Mouse (Mus musculus) liver, embryonic 12.5 days (tissue): ENCODE measurements around the gene Primpol. TPM values are rescaled to one million over a fixed set of nuclear protein-coding genes. Genes with fewer than 3 reads are reported as not detected.
A peak's percentile ranks its signal among the peaks of the same experiment; 100 is the strongest.

Experiments used
- ATAC-seq: fragments of 200-750 bp; cut with Nextera tagmentation; 2 replicates; pipeline ENCODE4 v1.8.0; 2017; ENCODE audit warnings: moderate number of reproducible peaks, mild to moderate bottlenecking, moderate library complexity
- H3K27ac ChIP-seq: fragments of 300-500 bp; sonication (generic); 2 replicates; pipeline ENCODE4 v1.5.1; 2016; ENCODE audit warnings: mild to moderate bottlenecking
- H3K27me3 ChIP-seq: fragments of 300-500 bp; sonication (generic); replicated peaks from 2 replicates; pipeline ENCODE4 v1.6.1; 2016; ENCODE audit warnings: mild to moderate bottlenecking, moderate library complexity
- H3K36me3 ChIP-seq: fragments of 300-500 bp; sonication (generic); 2 replicates; pipeline ENCODE4 v1.6.1; 2016; ENCODE audit warnings: mild to moderate bottlenecking, moderate library complexity
- H3K4me1 ChIP-seq: fragments of 300-500 bp; sonication (generic); 2 replicates; pipeline ENCODE4 v1.6.1; 2016
- H3K4me2 ChIP-seq: fragments of 300-500 bp; sonication (generic); 2 replicates; pipeline ENCODE4 v1.6.1; 2016; ENCODE audit warnings: mild to moderate bottlenecking, moderate library complexity
- H3K4me3 ChIP-seq: fragments of 300-500 bp; sonication (generic); 2 replicates; pipeline ENCODE4 v1.5.1; 2016; ENCODE audit warnings: mild to moderate bottlenecking, moderate library complexity
- H3K9ac ChIP-seq: fragments of 300-500 bp; sonication (generic); 2 replicates; pipeline ENCODE4 v1.6.1; 2016; ENCODE audit warnings: mild to moderate bottlenecking, moderate library complexity
- H3K9me3 ChIP-seq: fragments of 300-500 bp; sonication (generic); replicated peaks from 2 replicates; pipeline ENCODE4 v1.6.1; 2016; ENCODE audit warnings: mild to moderate bottlenecking, moderate library complexity
- WGBS: fragments of 180-500 bp; shearing (Covaris S2); methylation state at CpG from one replicate; pipeline ENCODE4 v1.1.7; 2016; ENCODE audit not compliant: insufficient replicate concordance; 5-methylcytosine and 5-hydroxymethylcytosine counted together
- polyA plus RNA-seq: library from polyadenylated mRNA; unstranded; fragments of >200 nt; fragmentation: Nextera tagmentation; extraction: Ambion mirVana; gene quantifications from 2 replicates; pipeline ENCODE4 v1.2.1, GENCODE M21; 2016

Gene Primpol
- polyA plus RNA-seq, 1 experiment from 2014 or later = 13.1 TPM

- peaks cover 53% of the 10 kb centered on the region for H3K4me1 ChIP-seq
- ATAC-seq = no peak
- peaks cover 32% of the 10 kb centered on the region for H3K36me3 ChIP-seq
These were observed 8.2 kb upstream of the Primpol start for GRCm38 (mm10) chr8:46625166-46625565.

GRCm38 (mm10) chr8:46622446-46623270 lies 5.6 kb upstream of the Primpol start:
- Histone ChIP-seq H3K36me3 (peaks cover 12% of the 10 kb centered on the region; the same call in 1 of the 2 replicates), H3K27me3 (no peaks in the 10 kb centered on the region), H3K9me3 (no peaks in the 10 kb centered on the region), H3K27ac (no peak overlapping the region), H3K9ac (no peak overlapping the region), H3K4me3 (no peak overlapping the region), H3K4me1 (peaks cover 65% of the 10 kb centered on the region), H3K4me2 (no peak overlapping the region)
- no peak for ATAC-seq
- WGBS = 84% methylated on average over 9 of the region's 9 CpGs

More at GRCm38 (mm10) chr8:46625166-46625565, 8.2 kb upstream of the Primpol start:
- Histone ChIP-seq H3K27me3 (no peaks in the 10 kb centered on the region), H3K27ac (peak overlapping the region; percentile 25; the same call in 1 of the 2 replicates), H3K9me3 (no peaks in the 10 kb centered on the region), H3K4me3 (no peak overlapping the region), H3K9ac (no peak overlapping the region), H3K4me2 (no peak overlapping the region; the same call in 1 of the 2 replicates)
- WGBS = 16% methylated on average over 1 of the region's 1 CpGs

GRCm38 (mm10) chr8:46618639-46619320 lies 1.8 kb upstream of the Primpol start:
- H3K27ac ChIP-seq = peak overlapping the region; percentile 83; the same call in 1 of the 2 replicates
- 7% methylated on average over 10 of the region's 10 CpGs for WGBS
- peak overlapping the region; percentile 96 for H3K4me2 ChIP-seq
- no peaks in the 10 kb centered on the region for H3K9me3 ChIP-seq
- no peaks in the 10 kb centered on the region for H3K27me3 ChIP-seq
- peak overlapping the region; percentile 83 for H3K4me3 ChIP-seq
- H3K36me3 ChIP-seq = peaks cover 7% of the 10 kb centered on the region; the same call in 1 of the 2 replicates
- no peak for ATAC-seq
- H3K9ac ChIP-seq = peak overlapping the region; percentile 90
- H3K4me1 ChIP-seq = peaks cover 57% of the 10 kb centered on the region

- H3K36me3 ChIP-seq = peaks cover 5% of the 10 kb centered on the region; the same call in 1 of the 2 replicates
- H3K4me1 ChIP-seq = peaks cover 58% of the 10 kb centered on the region
- peak overlapping the region; percentile 83 for H3K27ac ChIP-seq
- no peaks in the 10 kb centered on the region for H3K9me3 ChIP-seq
- H3K9ac ChIP-seq = peak overlapping the region; percentile 90
- no peaks in the 10 kb centered on the region for H3K27me3 ChIP-seq
- H3K4me2 ChIP-seq = peak overlapping the region; percentile 96
- ATAC-seq = peak; percentile 61
- WGBS = under 1% methylated on average over 38 of the region's 38 CpGs
- H3K4me3 ChIP-seq = peak overlapping the region; percentile 83
These were observed 943 bp upstream of the Primpol start for GRCm38 (mm10) chr8:46617690-46618620.

- Histone ChIP-seq H3K9ac (peak overlapping the region; percentile 72), H3K4me2 (peak overlapping the region; percentile 96), H3K27me3 (no peaks in the 10 kb centered on the region), H3K9me3 (no peaks in the 10 kb centered on the region), H3K4me1 (peaks cover 58% of the 10 kb centered on the region), H3K36me3 (peaks cover 7% of the 10 kb centered on the region; the same call in 1 of the 2 replicates), H3K4me3 (peak overlapping the region; percentile 83), H3K27ac (peak overlapping the region; percentile 83)
- ATAC-seq = no peak
- WGBS = 21% methylated on average over 8 of the region's 8 CpGs
These were observed 1.1 kb downstream of the Primpol start for GRCm38 (mm10) chr8:46615936-46616335.

GRCm38 (mm10) chr8:46613377-46613776 lies 3.6 kb downstream of the Primpol start:
- 78% methylated on average over 4 of the region's 4 CpGs for WGBS

GRCm38 (mm10) chr8:46612913-46613312 lies 4.1 kb downstream of the Primpol start:
- Histone ChIP-seq H3K36me3 (peaks cover 28% of the 10 kb centered on the region), H3K9me3 (no peaks in the 10 kb centered on the region), H3K9ac (no peak overlapping the region), H3K4me2 (no peak overlapping the region), H3K27ac (no peak overlapping the region), H3K4me1 (peaks cover 33% of the 10 kb centered on the region), H3K4me3 (no peak overlapping the region), H3K27me3 (no peaks in the 10 kb centered on the region)
- 83% methylated on average over 4 of the region's 4 CpGs for WGBS
- ATAC-seq = no peak

More at GRCm38 (mm10) chr8:46613377-46613776, 3.6 kb downstream of the Primpol start:
- Histone ChIP-seq H3K36me3 (peaks cover 24% of the 10 kb centered on the region), H3K4me3 (no peak overlapping the region), H3K4me2 (no peak overlapping the region), H3K4me1 (peaks cover 37% of the 10 kb centered on the region), H3K27ac (no peak overlapping the region), H3K9me3 (no peaks in the 10 kb centered on the region), H3K9ac (no peak overlapping the region), H3K27me3 (no peaks in the 10 kb centered on the region)
- no peak for ATAC-seq

- no peaks in the 10 kb centered on the region for H3K27me3 ChIP-seq
- no peak overlapping the region for H3K4me3 ChIP-seq
- no peak for ATAC-seq
- H3K9ac ChIP-seq = no peak overlapping the region
- peaks cover 39% of the 10 kb centered on the region for H3K36me3 ChIP-seq
- H3K27ac ChIP-seq = no peak overlapping the region
- H3K9me3 ChIP-seq = no peaks in the 10 kb centered on the region
- H3K4me1 ChIP-seq = peaks cover 25% of the 10 kb centered on the region
- WGBS = 73% methylated on average over 8 of the region's 8 CpGs
- H3K4me2 ChIP-seq = no peak overlapping the region
These were observed 5.5 kb downstream of the Primpol start for GRCm38 (mm10) chr8:46611557-46611956.

GRCm38 (mm10) chr8:46606930-46607329 lies 10.1 kb downstream of the Primpol start:
- WGBS = 85% methylated on average over 1 of the region's 1 CpGs
- Histone ChIP-seq H3K4me1 (no peaks in the 10 kb centered on the region), H3K4me2 (no peak overlapping the region), H3K9ac (no peak overlapping the region), H3K27me3 (no peaks in the 10 kb centered on the region), H3K4me3 (no peak overlapping the region), H3K36me3 (peaks cover 61% of the 10 kb centered on the region), H3K9me3 (no peaks in the 10 kb centered on the region), H3K27ac (no peak overlapping the region)
- no peak for ATAC-seq

GRCm38 (mm10) chr8:46603587-46603986 lies 13.4 kb downstream of the Primpol start:
- Histone ChIP-seq H3K4me3 (no peak overlapping the region), H3K4me2 (no peak overlapping the region), H3K9ac (no peak overlapping the region), H3K9me3 (no peaks in the 10 kb centered on the region), H3K4me1 (peaks cover 29% of the 10 kb centered on the region), H3K36me3 (peaks cover 39% of the 10 kb centered on the region), H3K27me3 (no peaks in the 10 kb centered on the region), H3K27ac (no peak overlapping the region)
- no peak for ATAC-seq
- 83% methylated on average over 5 of the region's 5 CpGs for WGBS

- no peaks in the 10 kb centered on the region for H3K27me3 ChIP-seq
- H3K27ac ChIP-seq = no peak overlapping the region
- no peaks in the 10 kb centered on the region for H3K9me3 ChIP-seq
- peaks cover 53% of the 10 kb centered on the region for H3K4me1 ChIP-seq
- 58% methylated on average over 10 of the region's 10 CpGs for WGBS
- no peak overlapping the region for H3K9ac ChIP-seq
- no peak for ATAC-seq
- H3K4me2 ChIP-seq = no peak overlapping the region
- peaks cover 41% of the 10 kb centered on the region for H3K36me3 ChIP-seq
- H3K4me3 ChIP-seq = no peak overlapping the region
These were observed 15.9 kb downstream of the Primpol start for GRCm38 (mm10) chr8:46600959-46601707.
